Mouse (Mus musculus) layer of hippocampus, adult 11-12 months (tissue): Measurements from ENCODE around the gene Cdhr3.
A peak's percentile ranks its signal among the peaks of the same experiment; 100 is the strongest.

Experiments used
- DNase-seq: peaks from one replicate; pipeline ENCODE4 v3.0.0; 2022; ENCODE audit warnings: low spot score

Cdhr3 gene

GRCm38 (mm10) chr12:33092775-33093174 is at the start of gene Cdhr3:
Cdhr3 (minus strand) TSS chr12:33092875.
- no peak for DNase-seq

DNA sequence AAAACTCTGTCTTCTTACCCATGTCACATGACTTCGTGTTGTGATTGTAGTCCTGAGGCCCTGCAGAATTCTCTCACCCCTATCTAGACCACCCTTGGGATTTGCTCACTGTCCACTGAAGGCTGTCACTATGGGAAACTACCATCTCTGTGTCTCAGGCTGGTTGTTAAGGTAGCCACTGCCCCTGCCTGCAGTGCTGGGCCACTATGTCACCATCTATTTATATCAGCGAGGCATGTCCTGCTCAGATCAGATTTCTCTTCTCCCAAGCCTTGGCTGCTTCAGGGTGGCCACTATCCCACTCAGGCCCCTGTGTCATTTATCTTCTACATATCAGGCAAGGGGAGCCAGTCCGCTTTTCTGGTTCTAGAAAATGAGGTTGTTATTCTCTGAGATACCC is 46.4 kb upstream of the Cdhr3 start:
- DNase-seq: no peak

DNA sequence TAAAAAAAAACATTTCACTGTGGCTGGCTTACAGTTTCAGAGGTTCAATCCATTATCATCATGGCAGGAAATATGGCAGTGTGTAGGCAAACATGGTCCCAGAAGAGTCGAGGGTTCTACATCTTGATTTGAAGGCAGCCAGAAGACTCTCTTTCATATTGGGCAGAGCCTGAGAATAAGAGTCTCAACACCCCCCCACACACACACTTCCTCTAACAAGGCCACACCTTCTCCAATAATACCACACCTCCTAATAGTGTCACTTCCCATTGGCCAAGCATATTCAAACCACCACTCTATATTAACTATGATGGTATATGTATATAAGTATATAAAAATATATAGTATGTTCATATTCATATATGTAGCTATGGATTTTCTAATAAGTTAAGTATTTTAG is 45.2 kb upstream of the Cdhr3 start:
- DNase-seq: no peak

DNA sequence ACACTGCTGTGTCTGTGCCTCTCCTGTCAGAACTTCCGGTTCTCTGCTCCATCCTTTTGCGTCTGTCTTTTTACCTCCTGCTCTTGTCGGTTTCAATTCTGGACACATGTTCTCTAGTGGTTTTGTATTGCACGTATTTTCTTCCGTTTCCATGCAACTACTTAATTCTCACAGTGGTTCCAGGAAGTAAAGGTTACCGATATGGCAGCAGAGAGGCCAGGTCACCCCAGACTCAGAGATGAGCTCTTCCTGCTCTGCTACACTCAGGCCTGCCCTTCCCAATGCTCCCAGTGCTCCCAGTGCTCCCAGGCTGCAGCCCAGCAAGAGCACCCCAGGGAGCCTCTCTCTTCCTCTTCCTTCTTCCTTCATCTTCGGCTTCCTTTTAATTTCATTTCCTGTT is 39.1 kb upstream of the Cdhr3 start:
- DNase-seq: no peak

DNA sequence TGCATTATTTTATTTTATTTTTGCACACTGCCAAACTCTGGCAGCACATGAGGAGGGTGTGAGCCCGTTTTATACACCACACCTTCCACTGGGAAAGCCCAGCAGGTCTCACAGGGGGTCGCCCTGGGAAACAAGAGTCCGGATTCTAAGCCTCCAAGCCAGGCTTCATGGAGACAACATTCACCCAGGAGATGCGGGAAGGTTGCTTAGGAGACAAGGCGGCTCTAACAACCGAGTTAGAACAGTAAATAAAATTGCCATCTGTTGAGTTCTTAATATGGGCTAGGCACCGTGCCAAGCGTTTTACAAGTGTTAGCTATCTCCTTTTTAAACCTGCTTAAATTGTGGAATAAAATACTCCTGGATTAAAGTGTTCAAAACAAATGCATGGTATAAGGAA is 37.7 kb upstream of the Cdhr3 start:
- peak; percentile 83 for DNase-seq

DNA sequence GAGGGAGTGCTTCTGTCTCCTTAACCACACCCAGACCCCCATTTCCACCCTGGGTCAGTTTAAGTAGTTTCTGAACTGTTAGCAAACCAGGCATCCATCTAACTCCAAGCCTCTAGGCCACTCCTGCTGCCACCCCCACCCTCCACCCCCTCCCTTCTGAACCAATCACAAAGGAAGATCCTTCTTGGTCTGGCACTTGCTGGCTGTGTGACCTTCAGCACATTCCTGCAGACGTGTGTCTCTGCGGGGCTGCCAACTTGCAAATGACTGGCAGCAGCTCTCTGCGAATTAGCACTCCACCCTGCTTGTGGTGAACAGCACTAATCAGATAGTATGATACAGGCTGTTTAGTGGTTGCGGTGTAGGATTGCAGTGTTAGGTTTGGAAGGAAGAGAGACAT is 36.7 kb upstream of the Cdhr3 start:
- no peak for DNase-seq

DNA sequence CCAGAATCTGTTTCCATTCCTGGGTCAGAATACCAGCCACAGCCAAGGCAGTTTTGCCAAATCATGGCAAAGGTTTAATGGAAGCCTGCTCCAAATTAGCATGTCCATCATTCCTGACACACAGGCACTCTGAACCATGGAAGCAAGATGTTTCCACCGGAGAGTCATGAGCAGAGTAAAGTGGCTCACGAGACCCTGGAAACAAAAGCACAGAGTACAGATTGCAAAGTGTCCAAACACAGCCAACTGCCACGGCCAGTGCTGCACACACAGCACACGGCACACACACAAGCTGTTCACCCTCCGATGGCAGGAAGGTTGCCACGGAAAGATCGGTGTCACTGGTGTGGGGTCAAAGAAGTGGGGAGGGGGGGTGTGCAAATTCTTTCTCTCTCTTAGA is 36.0 kb upstream of the Cdhr3 start:
- no peak for DNase-seq

DNA sequence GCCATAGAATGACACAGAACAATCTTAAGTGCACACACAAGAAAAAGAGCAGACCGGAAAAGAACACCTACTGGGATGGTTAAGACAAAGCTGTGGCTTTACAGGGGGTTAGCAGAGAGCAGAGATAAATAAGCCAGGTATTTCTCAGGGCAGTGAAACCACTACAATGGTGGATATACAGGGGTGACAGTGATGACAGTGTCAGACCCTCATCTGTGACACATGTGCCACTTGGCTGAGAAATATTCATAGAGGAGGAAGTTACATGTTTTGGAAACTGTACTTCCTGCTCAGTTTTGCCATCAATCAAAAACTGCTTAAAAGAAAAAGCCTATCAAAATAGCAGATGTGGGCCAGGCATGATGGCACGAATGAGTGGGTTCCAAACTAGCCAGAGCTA is 35.4 kb upstream of the Cdhr3 start:
- DNase-seq: no peak

DNA sequence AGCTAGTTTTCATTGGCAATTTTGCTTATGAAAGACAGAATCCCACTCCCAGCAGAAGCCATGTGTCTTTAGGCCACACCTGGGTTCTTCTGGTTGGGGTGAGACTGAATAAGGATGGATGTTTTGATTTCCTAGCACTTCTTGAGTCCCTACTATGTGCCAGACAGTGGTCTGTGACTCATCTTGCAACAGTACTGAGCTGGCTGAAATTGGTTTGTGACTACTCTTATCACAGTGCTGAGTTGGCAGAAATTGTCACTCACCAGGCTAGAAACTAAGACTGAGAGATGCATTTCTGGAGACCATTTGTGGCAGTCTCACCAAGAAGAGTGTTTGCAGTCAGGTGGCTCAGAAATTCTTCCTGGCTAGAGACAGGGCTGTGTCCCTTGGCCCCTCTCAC is 33.6 kb upstream of the Cdhr3 start:
- DNase-seq: no peak

GRCm38 (mm10) chr12:33125594-33126227 is 33.0 kb upstream of the Cdhr3 start:
- no peak for DNase-seq

DNA sequence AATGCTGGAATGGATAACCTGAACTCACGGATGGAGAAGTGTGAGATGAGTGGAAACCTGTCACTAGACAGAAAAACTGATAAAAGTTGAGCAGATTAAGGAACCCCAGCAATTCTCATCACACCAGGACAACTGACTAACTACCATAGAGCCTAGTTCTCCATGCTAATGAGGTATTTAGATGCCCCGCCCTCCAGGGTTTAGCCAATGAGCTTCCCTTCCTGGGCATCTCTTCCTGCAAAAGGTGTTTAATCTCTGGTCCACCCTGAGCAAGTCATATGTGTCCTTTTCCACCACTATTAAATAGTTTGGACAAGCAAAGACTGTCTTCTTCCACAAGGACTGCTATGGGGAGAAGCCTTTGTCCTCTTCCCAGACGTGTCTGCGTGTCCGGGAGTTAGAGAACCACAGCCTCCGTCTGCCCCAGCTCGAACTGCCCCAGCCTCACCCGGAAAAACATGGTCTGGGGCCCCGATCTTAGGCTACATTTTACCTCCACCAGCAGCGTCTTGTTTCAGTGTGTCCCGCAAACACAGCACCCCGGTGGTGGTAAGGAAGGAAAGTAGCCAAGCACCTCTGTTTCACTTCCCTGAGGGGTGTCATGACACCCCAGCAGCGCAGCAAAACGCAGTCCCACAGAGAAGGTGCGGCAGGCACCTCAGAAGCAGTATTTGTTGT is 26.1 kb upstream of the Cdhr3 start:
- no peak for DNase-seq

DNA sequence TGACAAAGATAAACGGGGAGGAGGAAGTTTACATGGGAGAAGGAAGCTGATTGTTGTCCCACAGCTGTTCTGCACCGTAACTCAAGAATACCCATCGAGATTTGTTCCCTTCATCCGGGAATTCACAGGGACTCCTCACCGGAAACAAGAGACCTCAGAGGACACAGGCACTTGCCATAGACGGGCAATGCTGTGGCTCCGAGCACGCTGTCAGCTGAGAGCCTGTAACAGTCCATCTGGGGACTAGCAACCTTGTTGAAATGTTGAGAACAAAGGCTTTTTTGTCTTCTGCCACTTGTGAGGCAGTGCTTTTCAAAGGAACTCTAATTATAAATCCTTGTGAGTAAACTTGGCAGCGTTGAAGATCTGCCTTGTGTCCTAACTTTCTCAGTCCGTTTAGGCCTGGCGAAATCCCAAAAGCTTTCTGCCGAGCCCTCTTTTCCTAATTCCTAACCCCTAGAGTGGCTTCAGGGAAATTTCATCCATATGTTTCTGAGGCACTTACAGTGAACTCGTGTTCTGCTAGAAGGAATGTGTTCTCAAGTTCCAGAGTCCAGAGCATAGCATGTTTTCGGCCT is 18.3 kb upstream of the Cdhr3 start:
- DNase-seq: peak; percentile 50

DNA sequence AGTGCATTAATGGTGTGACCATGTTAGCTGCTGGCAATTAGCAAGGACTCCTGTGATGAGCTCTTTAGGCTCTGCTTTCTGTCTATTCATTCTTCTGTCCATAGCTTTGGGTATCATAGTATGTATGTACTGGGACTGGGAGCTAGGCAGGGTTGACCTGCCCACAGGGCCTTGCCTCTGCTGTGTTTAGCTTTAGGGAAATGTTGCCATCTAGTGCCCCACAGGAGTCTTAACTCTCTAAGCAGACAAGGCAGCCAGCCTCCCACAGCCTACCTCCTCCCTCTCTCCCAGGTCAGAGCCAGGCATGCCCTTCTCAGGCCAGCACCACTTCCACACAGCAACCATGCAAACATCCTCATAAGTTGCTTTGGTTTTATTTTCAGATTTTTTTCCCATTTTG is 16.9 kb upstream of the Cdhr3 start:
- DNase-seq: peak; percentile 59

DNA sequence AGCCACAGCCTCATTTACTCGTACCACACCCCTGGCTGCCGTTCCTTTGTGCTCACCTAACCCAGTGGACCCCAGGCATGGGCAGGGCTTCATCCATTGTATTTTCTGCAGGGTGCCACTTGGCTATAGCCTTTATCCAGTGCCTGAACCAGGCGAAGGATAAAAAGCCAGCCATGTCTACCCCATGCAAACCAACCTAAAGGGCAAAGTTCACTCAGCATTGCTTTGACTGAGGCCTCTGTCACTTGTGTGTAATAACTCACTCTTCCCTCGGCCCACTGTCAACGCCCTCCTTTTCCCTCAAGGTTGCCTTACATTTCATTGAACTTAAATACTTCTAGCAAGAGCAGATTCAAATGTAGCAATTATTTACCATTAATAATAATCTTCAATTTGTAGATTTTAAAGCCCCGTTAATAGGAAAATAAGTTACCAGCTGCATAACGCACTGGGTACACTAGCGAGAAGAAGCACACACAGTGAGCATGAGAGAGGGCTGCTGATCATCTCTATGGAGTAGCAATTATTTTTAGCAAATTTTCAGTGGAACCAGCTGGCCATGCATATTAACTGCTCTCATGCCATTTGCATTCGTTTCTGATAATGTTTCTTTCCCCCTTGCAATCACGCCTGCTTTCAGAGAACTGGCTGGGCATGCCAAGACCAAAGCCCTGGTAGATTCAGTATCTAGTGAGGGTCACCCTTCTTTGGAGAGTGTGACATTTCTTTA is 13.9 kb upstream of the Cdhr3 start:
- DNase-seq: peak; percentile 47

GRCm38 (mm10) chr12:33105724-33106123 is 13.0 kb upstream of the Cdhr3 start:
- no peak for DNase-seq

DNA sequence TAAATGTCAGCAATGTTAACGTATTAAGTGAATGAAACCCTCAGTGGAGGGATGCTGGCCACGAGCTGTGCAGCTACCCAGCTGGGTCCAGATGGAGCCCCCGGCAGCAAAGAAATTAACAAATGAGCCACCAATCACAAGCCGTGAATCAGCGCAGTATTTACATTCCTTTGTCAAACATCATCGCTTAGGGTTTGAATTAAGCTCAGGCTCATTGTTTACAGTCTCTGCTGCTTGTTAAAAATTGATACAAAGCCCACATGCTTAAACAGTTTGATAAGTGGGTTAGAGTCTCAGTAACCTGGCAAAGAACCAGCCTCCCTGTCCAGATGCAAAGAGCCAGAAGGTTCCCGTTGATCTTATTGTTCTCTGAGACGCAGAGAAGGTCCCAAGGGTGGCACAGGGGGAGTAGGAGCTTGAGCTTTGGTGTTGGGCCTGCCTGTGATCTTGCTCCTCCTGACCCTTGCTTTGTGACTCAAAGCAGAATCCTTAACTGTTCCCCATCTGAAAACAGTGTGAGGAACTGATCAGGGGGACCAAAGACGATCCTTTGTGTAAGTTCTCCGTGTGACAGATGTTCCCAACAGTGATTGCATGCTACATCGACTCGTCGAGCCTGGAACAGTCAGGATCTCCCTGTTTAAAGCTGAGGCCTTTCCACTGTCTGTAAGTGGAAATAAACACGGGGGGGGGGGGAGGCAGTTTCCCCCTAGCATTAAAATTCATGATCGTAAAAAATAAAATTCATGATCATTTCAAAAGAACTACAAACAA is 9.9 kb upstream of the Cdhr3 start:
- no peak for DNase-seq

- DNase-seq: no peak
Measured at GRCm38 (mm10) chr12:33101627-33102026, 9.0 kb upstream of the Cdhr3 start.

DNA sequence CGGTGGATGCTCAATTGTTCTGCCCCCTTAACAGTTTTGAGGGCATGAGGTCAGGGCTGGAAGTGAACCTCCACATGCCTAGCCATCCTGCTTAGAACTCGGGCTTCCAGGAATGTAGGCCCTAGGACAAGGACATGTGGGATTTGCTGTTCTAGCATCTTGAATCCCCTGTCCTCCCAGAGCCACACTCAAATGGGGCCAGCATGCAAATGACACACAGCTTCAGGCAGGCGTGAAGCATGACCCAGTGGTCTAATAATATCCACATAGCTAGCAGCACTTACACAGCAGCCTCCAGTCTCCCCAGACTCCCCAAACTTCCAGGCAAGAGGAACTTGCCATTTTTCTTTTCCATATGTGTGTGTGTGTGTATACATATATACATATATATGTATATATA is 3.3 kb upstream of the Cdhr3 start:
- DNase-seq: no peak

GRCm38 (mm10) chr12:33092196-33092595 is 479 bp downstream of the Cdhr3 start:
- no peak for DNase-seq

DNA sequence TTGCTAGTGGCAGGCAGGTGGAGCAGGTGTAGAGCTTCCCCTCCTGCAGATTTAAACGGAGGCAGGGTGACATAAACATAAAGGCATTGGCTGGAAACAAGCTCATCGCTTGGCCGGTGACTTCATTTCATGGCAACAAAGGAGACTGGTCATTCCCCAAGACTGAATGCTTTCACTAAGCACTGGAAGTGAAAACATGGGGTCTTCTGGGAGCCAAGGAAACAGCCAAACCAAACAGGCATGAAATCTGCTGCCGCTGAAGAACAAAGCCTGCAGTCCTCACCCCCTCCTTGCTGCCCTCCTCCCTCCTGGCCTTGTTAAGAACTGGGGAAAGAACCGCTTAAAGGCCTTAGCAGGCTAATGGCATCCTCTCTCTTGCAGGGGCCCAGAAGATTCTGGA is 6.5 kb downstream of the Cdhr3 start:
- DNase-seq: no peak

GRCm38 (mm10) chr12:33084683-33085082 is 8.0 kb downstream of the Cdhr3 start:
- no peak for DNase-seq

GRCm38 (mm10) chr12:33083362-33083761 is 9.3 kb downstream of the Cdhr3 start:
- no peak for DNase-seq
